Mouse (Mus musculus): ENCODE results near the gene Cabin1.

Cabin1 gene

GRCm38 (mm10) chr10:75662575-75662974 lies 101.6 kb downstream of the Cabin1 start:
- DNase-seq: no peak

- no peak for DNase-seq
Measured at GRCm38 (mm10) chr10:75661876-75662275, 102.3 kb downstream of the Cabin1 start.

- no peak for DNase-seq
Measured at GRCm38 (mm10) chr10:75661381-75661780, 102.8 kb downstream of the Cabin1 start.

- DNase-seq: no peak
Measured at GRCm38 (mm10) chr10:75657772-75658171, 106.4 kb downstream of the Cabin1 start.

- DNase-seq: no peak
Measured at GRCm38 (mm10) chr10:75657165-75657564, 107.0 kb downstream of the Cabin1 start.

- peak; percentile 55 to 82 for DNase-seq
Measured at GRCm38 (mm10) chr10:75654053-75654452, 110.1 kb downstream of the Cabin1 start.

- peak; percentile 61 to 83 for DNase-seq
Measured at GRCm38 (mm10) chr10:75651381-75652068, 112.6 kb downstream of the Cabin1 start.

GRCm38 (mm10) chr10:75650306-75650902 lies 113.7 kb downstream of the Cabin1 start:
- DNase-seq: no peak

- DNase-seq: no peak
Measured at GRCm38 (mm10) chr10:75649406-75649995, 114.6 kb downstream of the Cabin1 start.

GRCm38 (mm10) chr10:75649001-75649400 lies 115.1 kb downstream of the Cabin1 start:
- DNase-seq: no peak

- DNase-seq: peak in 1 of 2 experiments; percentile 25
Measured at GRCm38 (mm10) chr10:75648091-75648490, 116.0 kb downstream of the Cabin1 start.

GRCm38 (mm10) chr10:75647362-75647761 lies 116.8 kb downstream of the Cabin1 start:
- peak; percentile 81 to 90 for DNase-seq

GRCm38 (mm10) chr10:75646406-75646805 lies 117.7 kb downstream of the Cabin1 start:
- DNase-seq: no peak

GRCm38 (mm10) chr10:75645616-75646015 lies 118.5 kb downstream of the Cabin1 start:
- no peak for DNase-seq

GRCm38 (mm10) chr10:75643741-75644343 lies 120.3 kb downstream of the Cabin1 start, which contains the start of gene Susd2:
Gene Susd2 (minus strand): TSS chr10:75644008.
- peak; percentile 89 to 94 for DNase-seq

- DNase-seq: peak in 1 of 2 experiments; percentile 37
Measured at GRCm38 (mm10) chr10:75642891-75643290, 121.2 kb downstream of the Cabin1 start.

GRCm38 (mm10) chr10:75642436-75642835 lies 121.7 kb downstream of the Cabin1 start:
- peak; percentile 36 to 81 for DNase-seq

- peak in 1 of 2 experiments; percentile 32 for DNase-seq
Measured at GRCm38 (mm10) chr10:75641721-75642222, 122.4 kb downstream of the Cabin1 start.

- no peak for DNase-seq
Measured at GRCm38 (mm10) chr10:75637711-75638110, 126.4 kb downstream of the Cabin1 start.

- DNase-seq: no peak
Measured at GRCm38 (mm10) chr10:75636084-75636786, 127.9 kb downstream of the Cabin1 start.

- peak; percentile 74 to 89 for DNase-seq
Measured at GRCm38 (mm10) chr10:75635693-75636055, 128.5 kb downstream of the Cabin1 start.

GRCm38 (mm10) chr10:75635019-75635692 lies 129.0 kb downstream of the Cabin1 start:
- DNase-seq: no peak

Measured in kidney, postnatal 25 days (tissue).